Mouse (Mus musculus) lung, postnatal 0 days (tissue): ENCODE measurements around the gene B230217C12Rik.

Experiments used
- CTCF ChIP-seq: IDR thresholded peaks from 2 replicates; pipeline ENCODE4 v1.5.1; 2016; ENCODE audit warnings: antibody characterized with exemption, mild to moderate bottlenecking
- EP300 ChIP-seq: IDR thresholded peaks from 2 replicates; pipeline ENCODE4 v1.6.1; 2016; ENCODE audit warnings: antibody characterized with exemption, mild to moderate bottlenecking, control low read depth

DNA sequence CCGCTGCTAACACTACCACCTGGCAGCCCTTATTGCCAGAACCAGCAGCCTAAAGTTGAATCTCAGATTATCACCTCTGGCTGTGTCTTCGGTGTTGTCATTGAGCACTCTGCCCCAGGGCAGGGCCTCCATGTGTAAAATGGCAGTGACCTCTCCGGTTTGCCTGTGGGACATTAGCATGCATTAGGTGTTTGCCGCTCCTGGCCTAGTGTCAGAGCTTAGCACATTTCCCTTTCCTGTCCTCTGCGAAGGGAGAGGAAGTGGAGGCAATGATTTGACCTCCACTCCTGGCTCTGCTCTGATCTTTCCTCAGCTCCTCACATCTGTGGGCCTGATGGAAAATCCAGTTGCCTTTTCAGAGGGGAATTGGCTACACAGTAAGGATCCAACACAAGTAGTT is 20.7 kb upstream of the B230217C12Rik start:
- TF ChIP-seq CTCF (no peak), EP300 (no peak)
